Comparison of ENCODE assay signal across 37 mouse cellular contexts in genomic region chr8:87427188-87427587, GRCm38 (mm10). TPM values are rescaled to one million over a fixed set of nuclear protein-coding genes. Genes with fewer than 3 reads are reported as not detected.
"Had no signal": no experiment of that assay in that cellular context is flagged by ENCODE, and none has a peak within 500 bp of the region (broad histone marks: within the 10 kb centered on the region; RNA-seq: fewer than 3 reads in every experiment).

No protein-coding gene starts in this region.

- H3K9ac ChIP-seq: limb, embryonic 12.5 days; limb, embryonic 13.5 days; limb, embryonic 15.5 days; liver, embryonic 12.5 days; liver, embryonic 13.5 days; liver, embryonic 14.5 days; liver, embryonic 15.5 days; liver, postnatal 0 days; lung, embryonic 14.5 days; lung, embryonic 15.5 days; midbrain, embryonic 12.5 days; midbrain, embryonic 13.5 days; midbrain, embryonic 15.5 days had no signal

- H3K4me2 ChIP-seq: limb, embryonic 12.5 days; limb, embryonic 13.5 days; limb, embryonic 15.5 days; liver, embryonic 11.5 days; liver, embryonic 12.5 days; liver, embryonic 13.5 days; liver, embryonic 15.5 days; lung, embryonic 14.5 days; lung, embryonic 15.5 days; midbrain, embryonic 11.5 days; midbrain, embryonic 12.5 days; midbrain, embryonic 13.5 days; midbrain, embryonic 15.5 days had no signal

- H3K27ac ChIP-seq: limb, embryonic 10.5 days; limb, embryonic 12.5 days; limb, embryonic 13.5 days; limb, embryonic 15.5 days; liver, embryonic 12.5 days; liver, embryonic 13.5 days; liver, embryonic 14.5 days; liver, embryonic 15.5 days; lung, embryonic 15.5 days; macrophage; midbrain, embryonic 10.5 days; midbrain, embryonic 12.5 days; midbrain, embryonic 13.5 days; midbrain, embryonic 15.5 days had no signal

- H3K27me3 ChIP-seq: limb, embryonic 15.5 days; liver, embryonic 12.5 days; liver, embryonic 13.5 days; liver, embryonic 15.5 days; lung, embryonic 15.5 days; megakaryocyte, embryonic 14.5 days; midbrain, embryonic 12.5 days; midbrain, embryonic 13.5 days; midbrain, embryonic 15.5 days had no signal

- H3K9me3 ChIP-seq: limb, embryonic 10.5 days; limb, embryonic 12.5 days; limb, embryonic 13.5 days; limb, embryonic 15.5 days; liver, embryonic 12.5 days; liver, embryonic 13.5 days; liver, embryonic 15.5 days; lung, embryonic 15.5 days; megakaryocyte, embryonic 14.5 days; midbrain, embryonic 10.5 days; midbrain, embryonic 12.5 days; midbrain, embryonic 13.5 days; midbrain, embryonic 15.5 days had no signal

- H3K4me3 ChIP-seq: limb, embryonic 10.5 days; limb, embryonic 12.5 days; limb, embryonic 13.5 days; limb, embryonic 15.5 days; liver, embryonic 12.5 days; liver, embryonic 13.5 days; liver, embryonic 15.5 days; lung, embryonic 15.5 days; megakaryocyte, embryonic 14.5 days; midbrain, embryonic 10.5 days; midbrain, embryonic 12.5 days; midbrain, embryonic 13.5 days; midbrain, embryonic 15.5 days; myocyte had no signal

- H3K36me3 ChIP-seq: limb, embryonic 10.5 days; limb, embryonic 12.5 days; limb, embryonic 13.5 days; limb, embryonic 15.5 days; liver, embryonic 12.5 days; liver, embryonic 13.5 days; liver, embryonic 15.5 days; lung, embryonic 15.5 days; midbrain, embryonic 10.5 days; midbrain, embryonic 12.5 days; midbrain, embryonic 13.5 days; midbrain, embryonic 15.5 days had no signal

- ATAC-seq: liver, embryonic 12.5 days; liver, postnatal 0 days; lung, postnatal 0 days; midbrain, embryonic 13.5 days; midbrain, embryonic 15.5 days; midbrain, embryonic 16.5 days had no signal

- DNase-seq: left cerebral cortex, postnatal 4 days; liver; liver, embryonic 13.5 days; liver, postnatal 0 days; lung, adult 18-20 months; lung, adult 2 months; lung, embryonic 14.5 days; lung, postnatal 10 days; lung, postnatal 14 days; lung, postnatal 36 days; lung, postnatal 4 days; midbrain, embryonic 14.5 days had no signal

- H3K4me1 ChIP-seq: limb, embryonic 12.5 days; limb, embryonic 15.5 days; liver, embryonic 12.5 days; liver, embryonic 13.5 days; liver, embryonic 15.5 days; lung, embryonic 15.5 days; megakaryocyte, embryonic 14.5 days; midbrain, embryonic 15.5 days had no signal

RNA-seq across cellular contexts. Expression of gene Cbln1, which starts 45.2 kb away (rescaled TPM):
- total RNA-seq: liver, adult 2 months; megakaryocyte progenitor cell, adult 5-6 weeks; megakaryocyte-erythroid progenitor cell, adult 5-6 weeks; monocyte, adult 5-6 weeks had no signal
- polyA plus RNA-seq: liver, adult 2 months; liver, embryonic 12.5 days; liver, embryonic 15.5 days; liver, embryonic 16.5 days; liver, postnatal 0 days; lung, adult 2 months; lung, embryonic 14.5 days; lung, embryonic 15.5 days; lung, embryonic 16.5 days; lung, postnatal 0 days; macrophage had no signal
